Mouse (Mus musculus): Measurements from ENCODE around the gene 2610528J11Rik. TPM values are rescaled to one million over a fixed set of nuclear protein-coding genes. Genes with fewer than 3 reads are reported as not detected.
A peak's percentile ranks its signal among the peaks of the same experiment; 100 is the strongest.
"Not testable (repeated sequence)": the region's sequence is repeated elsewhere in the genome, so short reads cannot be mapped to it uniquely, and the experiment has no call there.

Gene 2610528J11Rik
- 4.5 and 4.9 TPM in 2 replicates for polyA plus RNA-seq (2016; fragmentation: Nextera tagmentation; extraction: Ambion mirVana)

- Histone ChIP-seq H3K4me3 (no peak within 1 kb of the TSS; the same call in 1 of the 2 replicates), H3K27me3 (replicated peaks) (0 out of 2 replicates have a peak, but pooled peaks cover 4% of the 10 kb centered on the region), H3K36me3 (no peaks in the 10 kb centered on the region), H3K9ac (no peak within 1 kb of the TSS), H3K9me3 (replicated peaks) (no peaks in the 10 kb centered on the region), H3K4me1 (peaks cover 14% of the 10 kb centered on the region; the same call in 1 of the 2 replicates), H3K27ac (peak within 1 kb of the TSS; percentile 25; the same call in 1 of the 2 replicates), H3K4me2 (peak within 1 kb of the TSS; percentile 35)
- ATAC-seq: peak; percentile 43
- 47% methylated on average over 17 of the region's 17 CpGs for WGBS (ENCODE audit: insufficient replicate concordance)
Observed at GRCm38 (mm10) chr4:118526408-118527334, at the start of gene 2610528J11Rik. Gene 2610528J11Rik, plus strand, starts transcription at chr4:118526999.

- Histone ChIP-seq H3K4me3 (peak within 1 kb of the TSS; percentile 25), H3K9me3 (replicated peaks) (no peaks in the 10 kb centered on the region), H3K9ac (no peak within 1 kb of the TSS), H3K36me3 (no peaks in the 10 kb centered on the region), H3K4me1 (0 out of 2 replicates have a peak, but pooled peaks cover 5% of the 10 kb centered on the region), H3K4me2 (peak within 1 kb of the TSS; percentile 27), H3K27me3 (replicated peaks) (no peaks in the 10 kb centered on the region), H3K27ac (no peak within 1 kb of the TSS)
- peak; percentile 60; the same call in 1 of the 2 replicates for ATAC-seq
- 24% methylated on average over 8 of the region's 8 CpGs for WGBS (ENCODE audit: insufficient replicate concordance)
Observed at GRCm38 (mm10) chr4:118489717-118490132, 37.1 kb upstream of the 2610528J11Rik start, which contains the start of gene Tie1. Gene Tie1, minus strand, starts transcription at chr4:118490061.

- no peaks in the 10 kb centered on the region for H3K27me3 ChIP-seq (replicated peaks)
- WGBS (ENCODE audit: insufficient replicate concordance): 82% methylated on average over 10 of the region's 10 CpGs
- no peak overlapping the region for H3K4me2 ChIP-seq
- H3K4me1 ChIP-seq: 0 out of 2 replicates have a peak, but pooled peaks cover 5% of the 10 kb centered on the region
- H3K27ac ChIP-seq: no peak overlapping the region
- H3K4me3 ChIP-seq: no peak overlapping the region
- H3K36me3 ChIP-seq: no peaks in the 10 kb centered on the region
- no peak overlapping the region for H3K9ac ChIP-seq
- no peak for ATAC-seq
- no peaks in the 10 kb centered on the region for H3K9me3 ChIP-seq (replicated peaks)
Observed at GRCm38 (mm10) chr4:118490461-118490860, 36.3 kb upstream of the 2610528J11Rik start.

- WGBS (ENCODE audit: insufficient replicate concordance): 34% methylated on average over 6 of the region's 6 CpGs
- Histone ChIP-seq H3K27ac (no peak overlapping the region), H3K9ac (no peak overlapping the region), H3K4me1 (no peaks in the 10 kb centered on the region), H3K36me3 (no peaks in the 10 kb centered on the region), H3K4me2 (no peak overlapping the region), H3K9me3 (replicated peaks) (no peaks in the 10 kb centered on the region), H3K4me3 (no peak overlapping the region), H3K27me3 (replicated peaks) (no peaks in the 10 kb centered on the region)
- ATAC-seq: no peak
Observed at GRCm38 (mm10) chr4:118500171-118500724, 26.6 kb upstream of the 2610528J11Rik start.

GRCm38 (mm10) chr4:118500792-118501191, 26.0 kb upstream of the 2610528J11Rik start:
- H3K27me3 ChIP-seq (replicated peaks): no peaks in the 10 kb centered on the region
- no peak overlapping the region for H3K9ac ChIP-seq
- no peak overlapping the region for H3K4me2 ChIP-seq
- H3K4me3 ChIP-seq: no peak overlapping the region
- no peak overlapping the region for H3K27ac ChIP-seq
- 64% methylated on average over 9 of the region's 9 CpGs for whole genome bisulfite sequencing (ENCODE audit: insufficient replicate concordance)
- H3K9me3 ChIP-seq (replicated peaks): no peaks in the 10 kb centered on the region
- no peak for ATAC-seq
- H3K4me1 ChIP-seq: no peaks in the 10 kb centered on the region
- no peaks in the 10 kb centered on the region for H3K36me3 ChIP-seq

DNA sequence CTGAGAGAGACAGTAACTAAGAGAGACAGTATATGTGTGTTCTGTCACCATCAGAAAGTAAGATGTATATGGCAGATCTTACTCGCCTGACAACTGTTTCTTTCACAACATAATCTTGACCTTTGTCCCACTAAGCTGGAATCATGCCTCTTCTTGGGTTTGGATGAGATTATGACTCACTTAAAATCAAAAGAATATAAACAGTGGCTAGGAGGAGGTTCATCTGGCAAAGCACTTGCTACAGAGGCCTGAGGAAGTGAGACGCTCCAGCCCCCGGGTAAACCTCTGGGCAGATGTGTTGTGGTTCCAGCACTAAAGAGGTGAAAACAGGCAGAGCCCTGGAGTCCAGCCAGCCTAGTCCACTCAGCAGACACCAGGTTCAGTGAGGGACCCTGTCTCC, 21.2 kb upstream of the 2610528J11Rik start:
- ATAC-seq: no peak
- no peak overlapping the region for H3K4me3 ChIP-seq
- WGBS (ENCODE audit: insufficient replicate concordance): 56% methylated on average over 3 of the region's 3 CpGs
- H3K4me2 ChIP-seq: no peak overlapping the region
- no peaks in the 10 kb centered on the region for H3K4me1 ChIP-seq
- no peak overlapping the region for H3K9ac ChIP-seq
- H3K27ac ChIP-seq: no peak overlapping the region
- no peaks in the 10 kb centered on the region for H3K9me3 ChIP-seq (replicated peaks)
- H3K27me3 ChIP-seq (replicated peaks): no peaks in the 10 kb centered on the region
- H3K36me3 ChIP-seq: no peaks in the 10 kb centered on the region

DNA sequence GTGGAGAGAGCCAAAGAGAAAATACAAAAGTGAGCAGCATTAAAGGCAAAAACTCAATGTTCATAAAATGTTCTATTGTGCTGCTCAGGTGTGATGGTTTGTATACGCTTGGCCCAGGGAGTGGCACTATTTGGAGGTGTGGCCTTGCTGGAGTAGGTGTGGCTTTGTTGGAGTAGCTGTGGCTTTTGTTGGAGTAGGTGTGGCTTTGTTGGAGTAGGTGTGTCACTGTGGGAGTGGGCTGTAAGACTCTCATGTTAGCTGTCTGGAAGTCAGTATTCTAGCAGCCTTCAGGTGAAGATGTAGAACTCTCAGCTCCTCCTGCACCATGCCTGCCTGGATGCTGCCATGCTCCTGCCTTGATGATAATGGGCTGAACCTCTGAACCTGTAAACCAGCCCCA, 19.6 kb upstream of the 2610528J11Rik start:
- WGBS (ENCODE audit: insufficient replicate concordance): 56% methylated on average over 1 of the region's 1 CpGs
- ATAC-seq, H3K36me3 ChIP-seq: not testable (repeated sequence)

GRCm38 (mm10) chr4:118509050-118509449, 17.7 kb upstream of the 2610528J11Rik start:
- no peak overlapping the region for H3K27ac ChIP-seq
- ATAC-seq: no peak
- WGBS (ENCODE audit: insufficient replicate concordance): 34% methylated on average over 6 of the region's 6 CpGs

More for the DNA sequence above, 19.6 kb upstream of the 2610528J11Rik start:
- H3K9me3 ChIP-seq (replicated peaks); H3K27ac ChIP-seq; H3K4me3 ChIP-seq; H3K4me2 ChIP-seq; H3K27me3 ChIP-seq (replicated peaks); H3K9ac ChIP-seq; H3K4me1 ChIP-seq: not testable (repeated sequence)

GRCm38 (mm10) chr4:118516699-118517496, 9.9 kb upstream of the 2610528J11Rik start:
- no peak for ATAC-seq
- Histone ChIP-seq H3K9me3 (replicated peaks) (no peaks in the 10 kb centered on the region), H3K27me3 (replicated peaks) (peaks cover 39% of the 10 kb centered on the region), H3K9ac (no peak overlapping the region), H3K4me3 (no peak overlapping the region), H3K36me3 (no peaks in the 10 kb centered on the region), H3K4me2 (no peak overlapping the region), H3K4me1 (peaks cover 12% of the 10 kb centered on the region), H3K27ac (no peak overlapping the region)
- WGBS (ENCODE audit: insufficient replicate concordance): 9% methylated on average over 20 of the region's 20 CpGs

More at GRCm38 (mm10) chr4:118509050-118509449, 17.7 kb upstream of the 2610528J11Rik start:
- no peaks in the 10 kb centered on the region for H3K27me3 ChIP-seq (replicated peaks)
- no peaks in the 10 kb centered on the region for H3K4me1 ChIP-seq
- no peak overlapping the region for H3K4me2 ChIP-seq
- H3K4me3 ChIP-seq: no peak overlapping the region
- no peak overlapping the region for H3K9ac ChIP-seq
- H3K9me3 ChIP-seq (replicated peaks): no peaks in the 10 kb centered on the region
- no peaks in the 10 kb centered on the region for H3K36me3 ChIP-seq

- H3K36me3 ChIP-seq: no peaks in the 10 kb centered on the region
- 34% methylated on average over 16 of the region's 16 CpGs for WGBS (ENCODE audit: insufficient replicate concordance)
- no peak for ATAC-seq
- peaks cover 12% of the 10 kb centered on the region for H3K4me1 ChIP-seq
- H3K27ac ChIP-seq: no peak overlapping the region
- no peak overlapping the region for H3K4me2 ChIP-seq
- H3K4me3 ChIP-seq: no peak overlapping the region
- no peaks in the 10 kb centered on the region for H3K9me3 ChIP-seq (replicated peaks)
- H3K9ac ChIP-seq: no peak overlapping the region
- H3K27me3 ChIP-seq (replicated peaks): peaks cover 39% of the 10 kb centered on the region
Observed at GRCm38 (mm10) chr4:118517497-118518146, 9.2 kb upstream of the 2610528J11Rik start.

- H3K27ac ChIP-seq: no peak overlapping the region
- H3K4me3 ChIP-seq: no peak overlapping the region
- no peaks in the 10 kb centered on the region for H3K9me3 ChIP-seq (replicated peaks)
- H3K27me3 ChIP-seq (replicated peaks): peaks cover 39% of the 10 kb centered on the region
- H3K4me1 ChIP-seq: peaks cover 12% of the 10 kb centered on the region
- 49% methylated on average over 5 of the region's 5 CpGs for WGBS (ENCODE audit: insufficient replicate concordance)
- no peak overlapping the region for H3K4me2 ChIP-seq
- H3K36me3 ChIP-seq: no peaks in the 10 kb centered on the region
- no peak overlapping the region for H3K9ac ChIP-seq
- no peak for ATAC-seq
Observed at GRCm38 (mm10) chr4:118518208-118518607, 8.6 kb upstream of the 2610528J11Rik start.

Measured in liver, embryonic 12.5 days (tissue).